Mouse (Mus musculus): Measurements from ENCODE around the gene Iffo1. TPM values are rescaled to one million over a fixed set of nuclear protein-coding genes. Genes with fewer than 3 reads are reported as not detected.

Gene Iffo1
- polyA plus RNA-seq, 1 experiment from 2014 or later: 13.8 TPM

DNA sequence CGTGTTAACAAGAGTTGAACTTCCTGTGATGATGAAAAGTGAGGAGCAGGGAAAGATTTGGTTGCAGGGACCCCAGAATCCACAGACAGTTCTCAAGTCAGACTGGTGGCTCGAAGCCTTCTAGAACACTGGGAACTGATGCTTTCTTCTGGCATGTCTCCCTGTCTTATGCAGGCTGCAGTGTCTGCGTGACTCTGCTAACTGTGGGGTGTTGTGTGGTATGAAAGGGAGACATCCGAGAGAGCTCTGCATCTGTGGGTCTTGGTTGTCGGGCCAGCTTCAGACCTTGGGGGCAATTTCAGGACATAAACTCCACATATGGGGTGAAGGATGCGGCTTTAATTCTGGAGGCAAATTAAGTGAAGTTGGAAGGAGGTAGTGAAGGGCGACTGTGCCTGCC is 1.1 kb downstream of the Iffo1 start:
- Histone ChIP-seq H3K36me3 (ENCODE audit: control insufficient read depth, insufficient read depth, low read length) (peaks cover 14% of the 10 kb centered on the region), H3K4me3 (ENCODE audit: low read depth, low read length) (peak overlapping the region; percentile 86), H3K4me1 (ENCODE audit: control insufficient read depth, insufficient read depth, low read length) (peaks cover 35% of the 10 kb centered on the region), H3K27me3 (ENCODE audit: control insufficient read depth, insufficient read depth, low read length) (no peaks in the 10 kb centered on the region), H3K27ac (ENCODE audit: low read depth, low read length) (no peak overlapping the region), H3K4me2 (ENCODE audit: low read depth) (peak overlapping the region; percentile 86), H3K9me3 (ENCODE audit: control insufficient read depth, low read length) (no peaks in the 10 kb centered on the region), H3K9ac (ENCODE audit: low read length) (peak overlapping the region; percentile 91)
- ATAC-seq (ENCODE audit: insufficient read depth, low FRiP score, low TSS enrichment) (no peak), DNase-seq (ENCODE audit: low spot score) (no peak)
- whole genome bisulfite sequencing: 59% methylated on average over 7 of the region's 7 CpGs

GRCm38 (mm10) chr6:125146797-125147196 is 1.8 kb downstream of the Iffo1 start:
- H3K4me3 ChIP-seq (ENCODE audit: low read depth, low read length): peak overlapping the region; percentile 86
- H3K4me2 ChIP-seq (ENCODE audit: low read depth): peak overlapping the region; percentile 86
- H3K9me3 ChIP-seq (ENCODE audit: control insufficient read depth, low read length): no peaks in the 10 kb centered on the region
- no peak for DNase-seq (ENCODE audit: low spot score)
- no peak for ATAC-seq (ENCODE audit: insufficient read depth, low FRiP score, low TSS enrichment)
- H3K9ac ChIP-seq (ENCODE audit: low read length): peak overlapping the region; percentile 39
- peaks cover 35% of the 10 kb centered on the region for H3K4me1 ChIP-seq (ENCODE audit: control insufficient read depth, insufficient read depth, low read length)
- H3K27ac ChIP-seq (ENCODE audit: low read depth, low read length): no peak overlapping the region
- WGBS: 83% methylated on average over 4 of the region's 4 CpGs
- peaks cover 12% of the 10 kb centered on the region for H3K36me3 ChIP-seq (ENCODE audit: control insufficient read depth, insufficient read depth, low read length)
- no peaks in the 10 kb centered on the region for H3K27me3 ChIP-seq (ENCODE audit: control insufficient read depth, insufficient read depth, low read length)

- Histone ChIP-seq H3K27me3 (ENCODE audit: control insufficient read depth, insufficient read depth, low read length) (no peaks in the 10 kb centered on the region), H3K4me2 (ENCODE audit: low read depth) (peak overlapping the region; percentile 86; the same call in 1 of the 2 replicates), H3K9me3 (ENCODE audit: control insufficient read depth, low read length) (no peaks in the 10 kb centered on the region), H3K4me3 (ENCODE audit: low read depth, low read length) (0 out of 2 replicates have a peak overlapping the region, but pooled peaks have one; percentile 86), H3K9ac (ENCODE audit: low read length) (no peak overlapping the region; the same call in 1 of the 2 replicates), H3K4me1 (ENCODE audit: control insufficient read depth, insufficient read depth, low read length) (peaks cover 35% of the 10 kb centered on the region), H3K36me3 (ENCODE audit: control insufficient read depth, insufficient read depth, low read length) (peaks cover 9% of the 10 kb centered on the region), H3K27ac (ENCODE audit: low read depth, low read length) (no peak overlapping the region)
- 63% methylated on average over 10 of the region's 10 CpGs for WGBS
- DNase-seq (ENCODE audit: low spot score): no peak
- ATAC-seq (ENCODE audit: insufficient read depth, low FRiP score, low TSS enrichment): no peak
Observed at GRCm38 (mm10) chr6:125147329-125147728, 2.3 kb downstream of the Iffo1 start.

DNA sequence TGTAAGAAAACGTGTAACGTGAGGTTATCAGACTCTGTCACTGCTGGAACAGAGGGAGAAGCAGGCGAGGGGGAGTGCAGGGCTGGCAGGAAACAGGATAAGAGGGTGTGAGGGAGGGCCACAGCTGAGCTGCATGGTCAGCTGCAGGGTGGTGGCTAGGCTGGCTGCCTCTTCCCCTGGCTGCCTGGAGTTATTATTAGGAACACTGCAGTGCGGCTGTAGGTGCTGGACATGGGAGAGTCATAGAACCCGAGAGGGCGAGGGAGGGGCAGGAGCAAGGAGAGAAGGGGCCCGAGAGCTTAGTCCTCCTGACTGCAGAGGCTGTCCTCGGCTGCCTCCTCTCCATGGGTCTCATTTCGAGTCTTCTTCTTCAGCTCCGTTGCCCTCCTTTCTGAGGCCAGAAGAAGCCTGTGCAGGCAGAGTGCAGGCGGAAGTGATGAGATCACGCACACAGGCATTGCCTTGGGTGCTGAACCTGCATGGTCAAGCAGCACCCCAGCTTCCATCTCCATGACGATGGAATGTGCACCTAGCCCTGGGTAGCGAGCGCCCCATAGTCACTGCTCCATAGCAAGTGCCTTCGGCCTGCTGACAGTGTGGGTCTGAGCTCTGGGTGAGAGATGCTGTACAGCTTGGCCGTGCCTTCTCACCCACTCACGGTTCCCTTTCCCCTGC is 3.3 kb downstream of the Iffo1 start:
- Histone ChIP-seq H3K9me3 (ENCODE audit: control insufficient read depth, low read length) (no peaks in the 10 kb centered on the region), H3K27me3 (ENCODE audit: control insufficient read depth, insufficient read depth, low read length) (no peaks in the 10 kb centered on the region), H3K36me3 (ENCODE audit: control insufficient read depth, insufficient read depth, low read length) (peaks cover 9% of the 10 kb centered on the region), H3K4me2 (ENCODE audit: low read depth) (no peak overlapping the region; the same call in 1 of the 2 replicates), H3K9ac (ENCODE audit: low read length) (peak overlapping the region; percentile 32; the same call in 1 of the 2 replicates), H3K4me3 (ENCODE audit: low read depth, low read length) (no peak overlapping the region), H3K27ac (ENCODE audit: low read depth, low read length) (no peak overlapping the region), H3K4me1 (ENCODE audit: control insufficient read depth, insufficient read depth, low read length) (peaks cover 35% of the 10 kb centered on the region)
- no peak for ATAC-seq (ENCODE audit: insufficient read depth, low FRiP score, low TSS enrichment)
- WGBS: 73% methylated on average over 18 of the region's 18 CpGs
- DNase-seq (ENCODE audit: low spot score): no peak

- Histone ChIP-seq H3K4me2 (ENCODE audit: low read depth) (no peak overlapping the region), H3K9me3 (ENCODE audit: control insufficient read depth, low read length) (no peaks in the 10 kb centered on the region), H3K27me3 (ENCODE audit: control insufficient read depth, insufficient read depth, low read length) (no peaks in the 10 kb centered on the region), H3K36me3 (ENCODE audit: control insufficient read depth, insufficient read depth, low read length) (peaks cover 9% of the 10 kb centered on the region), H3K4me3 (ENCODE audit: low read depth, low read length) (no peak overlapping the region), H3K27ac (ENCODE audit: low read depth, low read length) (no peak overlapping the region), H3K9ac (ENCODE audit: low read length) (0 out of 2 replicates have a peak overlapping the region, but pooled peaks have one; percentile 22), H3K4me1 (ENCODE audit: control insufficient read depth, insufficient read depth, low read length) (peaks cover 35% of the 10 kb centered on the region)
- ATAC-seq (ENCODE audit: insufficient read depth, low FRiP score, low TSS enrichment) (no peak), DNase-seq (ENCODE audit: low spot score) (no peak)
- WGBS: 74% methylated on average over 16 of the region's 16 CpGs
Observed at GRCm38 (mm10) chr6:125148926-125149568, 4.0 kb downstream of the Iffo1 start.

GRCm38 (mm10) chr6:125149569-125149950 is 4.5 kb downstream of the Iffo1 start:
- H3K4me3 ChIP-seq (ENCODE audit: low read depth, low read length): no peak overlapping the region

GRCm38 (mm10) chr6:125152212-125153017 is 7.4 kb downstream of the Iffo1 start:
- peaks cover 9% of the 10 kb centered on the region for H3K36me3 ChIP-seq (ENCODE audit: control insufficient read depth, insufficient read depth, low read length)
- no peaks in the 10 kb centered on the region for H3K27me3 ChIP-seq (ENCODE audit: control insufficient read depth, insufficient read depth, low read length)
- H3K4me2 ChIP-seq (ENCODE audit: low read depth): no peak overlapping the region
- H3K9me3 ChIP-seq (ENCODE audit: control insufficient read depth, low read length): no peaks in the 10 kb centered on the region
- H3K27ac ChIP-seq (ENCODE audit: low read depth, low read length): no peak overlapping the region
- peaks cover 20% of the 10 kb centered on the region for H3K4me1 ChIP-seq (ENCODE audit: control insufficient read depth, insufficient read depth, low read length)
- ATAC-seq (ENCODE audit: insufficient read depth, low FRiP score, low TSS enrichment) (no peak), DNase-seq (ENCODE audit: low spot score) (no peak)
- no peak overlapping the region for H3K9ac ChIP-seq (ENCODE audit: low read length)
- H3K4me3 ChIP-seq (ENCODE audit: low read depth, low read length): no peak overlapping the region
- WGBS: 85% methylated on average over 22 of the region's 22 CpGs

More at GRCm38 (mm10) chr6:125149569-125149950, 4.5 kb downstream of the Iffo1 start:
- Histone ChIP-seq H3K27me3 (ENCODE audit: control insufficient read depth, insufficient read depth, low read length) (no peaks in the 10 kb centered on the region), H3K9ac (ENCODE audit: low read length) (no peak overlapping the region), H3K9me3 (ENCODE audit: control insufficient read depth, low read length) (no peaks in the 10 kb centered on the region), H3K36me3 (ENCODE audit: control insufficient read depth, insufficient read depth, low read length) (peaks cover 9% of the 10 kb centered on the region), H3K27ac (ENCODE audit: low read depth, low read length) (no peak overlapping the region), H3K4me1 (ENCODE audit: control insufficient read depth, insufficient read depth, low read length) (peaks cover 32% of the 10 kb centered on the region), H3K4me2 (ENCODE audit: low read depth) (no peak overlapping the region)
- 84% methylated on average over 5 of the region's 7 CpGs for WGBS
- DNase-seq (ENCODE audit: low spot score): no peak
- ATAC-seq (ENCODE audit: insufficient read depth, low FRiP score, low TSS enrichment): no peak

- ATAC-seq (ENCODE audit: insufficient read depth, low FRiP score, low TSS enrichment): no peak
- Histone ChIP-seq H3K36me3 (ENCODE audit: control insufficient read depth, insufficient read depth, low read length) (peaks cover 9% of the 10 kb centered on the region), H3K27me3 (ENCODE audit: control insufficient read depth, insufficient read depth, low read length) (no peaks in the 10 kb centered on the region), H3K4me3 (ENCODE audit: low read depth, low read length) (no peak overlapping the region), H3K9ac (ENCODE audit: low read length) (no peak overlapping the region), H3K4me2 (ENCODE audit: low read depth) (no peak overlapping the region), H3K27ac (ENCODE audit: low read depth, low read length) (no peak overlapping the region), H3K9me3 (ENCODE audit: control insufficient read depth, low read length) (no peaks in the 10 kb centered on the region), H3K4me1 (ENCODE audit: control insufficient read depth, insufficient read depth, low read length) (peaks cover 24% of the 10 kb centered on the region)
- no peak for DNase-seq (ENCODE audit: low spot score)
- 84% methylated on average over 5 of the region's 5 CpGs for WGBS
Observed at GRCm38 (mm10) chr6:125153018-125153389, 8.0 kb downstream of the Iffo1 start.
